Mouse (Mus musculus) hindbrain, embryonic 14.5 days (tissue): ENCODE data around the gene Rgcc. TPM values are rescaled to one million over a fixed set of nuclear protein-coding genes. Genes with fewer than 3 reads are reported as not detected.
A peak's percentile ranks its signal among the peaks of the same experiment; 100 is the strongest.

Source experiments
- ATAC-seq: fragments of 200-750 bp; cut with Nextera tagmentation; 2 replicates; pipeline ENCODE4 v1.8.0; 2017; ENCODE audit warnings: moderate number of reproducible peaks, mild to moderate bottlenecking, moderate TSS enrichment, moderate library complexity; ENCODE audit not compliant: low FRiP score
- DNase-seq: peaks from one replicate; pipeline ENCODE4 v3.0.0-alpha.2; 2015; ENCODE audit warnings: low spot score
- H3K27ac ChIP-seq: fragments of 300-500 bp; sonication (generic); 2 replicates; pipeline ENCODE4 v1.5.1; 2014; ENCODE audit warnings: mild to moderate bottlenecking, moderate library complexity
- H3K27me3 ChIP-seq: fragments of 300-500 bp; sonication (generic); 2 replicates; pipeline ENCODE4 v1.6.1; 2014; ENCODE audit warnings: mild to moderate bottlenecking, low read length, mixed read lengths; ENCODE audit not compliant: control insufficient read depth, insufficient read depth
- H3K36me3 ChIP-seq: fragments of 300-500 bp; sonication (generic); replicated peaks from 2 replicates; pipeline ENCODE4 v1.6.1; 2014; ENCODE audit not compliant: control insufficient read depth, insufficient read depth
- H3K4me1 ChIP-seq: fragments of 300-500 bp; sonication (generic); replicated peaks from 2 replicates; pipeline ENCODE4 v1.6.1; 2014; ENCODE audit warnings: antibody characterized with exemption, low read length, mixed read lengths; ENCODE audit not compliant: control insufficient read depth, insufficient read depth
- H3K4me2 ChIP-seq: fragments of 300-500 bp; sonication (generic); replicated peaks from 2 replicates; pipeline ENCODE4 v1.6.1; 2014; ENCODE audit warnings: mild to moderate bottlenecking, moderate library complexity
- H3K4me3 ChIP-seq: fragments of 300-500 bp; sonication (generic); replicated peaks from 2 replicates; pipeline ENCODE4 v1.5.1; 2014; ENCODE audit warnings: mild to moderate bottlenecking, low read length
- H3K9ac ChIP-seq: fragments of 300-500 bp; sonication (generic); 2 replicates; pipeline ENCODE4 v1.6.1; 2014
- H3K9me3 ChIP-seq: fragments of 300-500 bp; sonication (generic); 2 replicates; pipeline ENCODE4 v1.6.1; 2016; ENCODE audit warnings: low read length; ENCODE audit not compliant: control insufficient read depth
- WGBS: fragments of 180-500 bp; shearing (Covaris S2); extraction: QIAGEN DNeasy Blood & Tissue Kit; methylation state at CpG from one replicate; pipeline ENCODE4 v1.1.7; 2014; 5-methylcytosine and 5-hydroxymethylcytosine counted together
- polyA plus RNA-seq: library from polyadenylated mRNA; unstranded; fragments of >200 nt; fragmentation: Nextera tagmentation; extraction: Ambion mirVana; gene quantifications from 2 replicates; pipeline ENCODE4 v1.2.1, GENCODE M21; 2014

Rgcc gene
- polyA plus RNA-seq, 1 experiment from 2014 or later: 40.4 TPM

DNA sequence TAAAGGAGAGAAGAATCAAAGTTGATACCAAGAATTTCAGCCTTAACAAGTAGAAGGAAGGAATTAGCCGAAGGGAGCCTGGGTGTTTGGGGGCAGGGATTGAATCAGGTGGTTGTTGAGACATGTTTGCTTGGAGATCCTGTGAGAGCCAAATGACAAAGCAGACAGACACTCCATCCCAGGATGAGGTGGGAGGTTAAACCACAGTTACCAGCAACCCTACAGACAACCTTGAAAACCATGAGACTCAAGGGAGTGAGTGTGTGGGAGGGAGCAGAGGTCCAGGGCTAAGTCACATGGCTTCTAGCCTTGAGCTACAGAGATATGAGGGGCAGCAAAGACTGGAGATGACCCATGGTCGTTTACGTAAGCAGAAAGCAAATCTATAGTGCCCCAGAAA lies 38.1 kb downstream of the Rgcc start:
- no peak overlapping the region for H3K9ac ChIP-seq
- H3K4me1 ChIP-seq: no peaks in the 10 kb centered on the region
- H3K36me3 ChIP-seq: no peaks in the 10 kb centered on the region
- H3K4me3 ChIP-seq: no peak overlapping the region
- no peak overlapping the region for H3K4me2 ChIP-seq
- WGBS: 89% methylated on average over 3 of the region's 3 CpGs
- no peaks in the 10 kb centered on the region for H3K27me3 ChIP-seq
- no peak for DNase-seq
- ATAC-seq: no peak
- no peak overlapping the region for H3K27ac ChIP-seq
- no peaks in the 10 kb centered on the region for H3K9me3 ChIP-seq

DNA sequence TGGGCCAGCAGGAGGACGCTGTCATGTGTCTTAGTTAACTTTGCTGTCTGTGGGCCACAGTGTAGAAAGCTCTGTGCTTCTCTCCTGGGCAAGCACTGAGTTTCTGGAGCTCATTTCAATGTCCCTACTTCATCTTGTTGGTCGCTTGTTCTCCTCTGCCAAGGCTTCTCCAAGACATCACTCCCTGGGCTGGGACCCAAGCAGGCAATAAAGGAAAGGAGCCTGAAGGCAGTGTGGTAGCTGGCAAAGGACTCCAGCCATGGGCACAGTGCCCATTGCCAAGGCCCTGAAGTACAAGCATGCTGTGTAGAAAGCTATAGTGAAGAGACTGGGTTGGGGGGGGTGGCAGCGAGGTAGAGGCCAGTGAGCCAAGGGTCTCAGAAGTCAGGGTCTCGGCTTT lies 38.8 kb downstream of the Rgcc start:
- DNase-seq (no peak), ATAC-seq (peak; percentile 68; the same call in 1 of the 2 replicates)
- Histone ChIP-seq H3K4me3 (no peak overlapping the region), H3K4me1 (no peaks in the 10 kb centered on the region), H3K9me3 (no peaks in the 10 kb centered on the region), H3K27ac (no peak overlapping the region), H3K4me2 (no peak overlapping the region), H3K36me3 (no peaks in the 10 kb centered on the region), H3K9ac (no peak overlapping the region), H3K27me3 (no peaks in the 10 kb centered on the region)
- 80% methylated on average over 4 of the region's 4 CpGs for WGBS

GRCm38 (mm10) chr14:79259062-79259779 lies 42.2 kb downstream of the Rgcc start:
- Histone ChIP-seq H3K9ac (no peak overlapping the region), H3K36me3 (no peaks in the 10 kb centered on the region), H3K27me3 (no peaks in the 10 kb centered on the region), H3K4me3 (no peak overlapping the region), H3K4me2 (no peak overlapping the region), H3K4me1 (no peaks in the 10 kb centered on the region), H3K9me3 (no peaks in the 10 kb centered on the region), H3K27ac (no peak overlapping the region)
- DNase-seq (no peak), ATAC-seq (no peak)
- 86% methylated on average over 10 of the region's 10 CpGs for WGBS

GRCm38 (mm10) chr14:79256656-79257055 lies 44.8 kb downstream of the Rgcc start:
- no peak overlapping the region for H3K27ac ChIP-seq
- no peak overlapping the region for H3K4me2 ChIP-seq
- no peak for ATAC-seq
- H3K4me3 ChIP-seq: no peak overlapping the region
- WGBS: 92% methylated on average over 5 of the region's 5 CpGs
- DNase-seq: no peak
- H3K9ac ChIP-seq: no peak overlapping the region
- H3K36me3 ChIP-seq: no peaks in the 10 kb centered on the region
- no peaks in the 10 kb centered on the region for H3K4me1 ChIP-seq
- H3K27me3 ChIP-seq: no peaks in the 10 kb centered on the region
- H3K9me3 ChIP-seq: no peaks in the 10 kb centered on the region

DNA sequence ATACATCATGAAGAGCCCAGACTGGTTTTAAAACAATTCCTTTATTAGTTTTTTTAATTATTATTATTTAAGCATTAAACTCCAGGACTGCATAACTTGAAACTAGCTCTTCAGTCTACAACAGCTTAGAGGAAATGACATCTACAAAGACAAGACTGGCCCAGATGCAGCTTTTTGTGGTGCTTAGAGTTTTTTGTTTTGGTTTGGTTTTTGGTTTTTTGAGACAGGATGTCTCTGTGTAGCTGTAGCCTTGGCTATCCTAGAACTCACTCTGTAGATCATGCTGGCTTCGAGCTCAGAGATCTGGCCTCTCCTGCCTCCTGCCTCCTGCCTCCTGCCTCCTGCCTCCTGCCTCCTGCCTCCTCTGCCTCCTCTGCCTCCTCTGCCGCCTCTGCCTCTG lies 45.7 kb downstream of the Rgcc start:
- no peak overlapping the region for H3K9ac ChIP-seq
- H3K4me2 ChIP-seq: no peak overlapping the region
- H3K4me1 ChIP-seq: no peaks in the 10 kb centered on the region
- no peaks in the 10 kb centered on the region for H3K9me3 ChIP-seq
- no peak for DNase-seq
- WGBS: 81% methylated on average over 2 of the region's 2 CpGs
- no peak overlapping the region for H3K4me3 ChIP-seq
- ATAC-seq: no peak
- no peaks in the 10 kb centered on the region for H3K36me3 ChIP-seq
- no peaks in the 10 kb centered on the region for H3K27me3 ChIP-seq
- no peak overlapping the region for H3K27ac ChIP-seq

- H3K4me1 ChIP-seq: no peaks in the 10 kb centered on the region
- ATAC-seq: no peak
- H3K9me3 ChIP-seq: no peaks in the 10 kb centered on the region
- H3K4me2 ChIP-seq: no peak overlapping the region
- H3K36me3 ChIP-seq: no peaks in the 10 kb centered on the region
- no peaks in the 10 kb centered on the region for H3K27me3 ChIP-seq
- DNase-seq: no peak
- no peak overlapping the region for H3K9ac ChIP-seq
- WGBS: 76% methylated on average over 5 of the region's 5 CpGs
- no peak overlapping the region for H3K27ac ChIP-seq
- H3K4me3 ChIP-seq: no peak overlapping the region
Measured at GRCm38 (mm10) chr14:79251727-79252285, 49.6 kb downstream of the Rgcc start.

- H3K9me3 ChIP-seq: 0 out of 2 replicates have a peak, but pooled peaks cover 4% of the 10 kb centered on the region
- peak overlapping the region; percentile 58 for H3K27ac ChIP-seq
- no peak overlapping the region for H3K4me2 ChIP-seq
- H3K9ac ChIP-seq: no peak overlapping the region
- no peaks in the 10 kb centered on the region for H3K36me3 ChIP-seq
- DNase-seq (no peak), ATAC-seq (peak; percentile 60; the same call in 1 of the 2 replicates)
- 0 out of 2 replicates have a peak, but pooled peaks cover 5% of the 10 kb centered on the region for H3K4me1 ChIP-seq
- 54% methylated on average over 3 of the region's 3 CpGs for WGBS
- H3K4me3 ChIP-seq: no peak overlapping the region
- H3K27me3 ChIP-seq: no peaks in the 10 kb centered on the region
Measured at GRCm38 (mm10) chr14:79244571-79244970, 56.9 kb downstream of the Rgcc start.

DNA sequence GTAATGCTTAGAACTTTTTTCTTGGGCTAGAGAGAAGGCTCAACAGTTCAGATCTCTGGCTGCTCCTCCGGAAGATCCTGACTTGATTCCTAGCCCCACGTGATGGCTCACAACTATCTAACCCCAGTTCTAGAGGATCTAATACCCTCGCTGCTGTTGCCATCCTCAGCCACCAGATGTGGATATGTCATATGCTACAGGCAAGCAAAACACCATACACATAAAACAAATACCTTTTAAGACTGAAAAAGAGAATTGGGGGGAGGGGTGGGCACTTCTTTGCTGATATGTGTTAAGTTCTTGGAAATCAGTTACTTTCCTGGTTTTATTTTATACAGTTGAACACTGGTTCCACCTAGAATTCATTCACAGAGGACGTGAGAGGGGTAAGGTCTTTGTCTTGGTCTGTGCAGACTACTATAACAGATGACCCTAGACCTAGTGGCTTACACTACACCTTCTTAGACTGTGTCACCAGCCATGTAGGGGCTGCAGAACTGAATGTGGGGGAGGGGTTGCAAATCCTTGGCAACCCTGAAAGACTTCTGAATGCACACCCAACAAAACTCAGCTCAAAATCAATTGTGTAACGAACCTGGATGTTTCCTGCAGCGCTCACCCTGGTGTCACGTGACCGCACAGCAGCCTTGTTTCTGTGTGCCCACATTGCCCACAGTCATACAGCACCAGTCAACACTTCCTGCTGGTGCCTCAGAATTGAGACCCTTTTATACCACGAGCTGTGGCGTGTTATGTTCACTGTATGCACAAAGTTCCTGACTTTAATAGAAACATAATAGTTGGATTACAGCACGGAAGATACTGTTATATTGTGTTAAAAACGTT lies 58.2 kb downstream of the Rgcc start:
- ATAC-seq: no peak
- H3K36me3 ChIP-seq: no peaks in the 10 kb centered on the region
- no peak overlapping the region for H3K4me2 ChIP-seq
- 84% methylated on average over 12 of the region's 12 CpGs for WGBS
- no peak for DNase-seq
- H3K9me3 ChIP-seq: 0 out of 2 replicates have a peak, but pooled peaks cover 4% of the 10 kb centered on the region
- no peak overlapping the region for H3K9ac ChIP-seq
- H3K4me1 ChIP-seq: 0 out of 2 replicates have a peak, but pooled peaks cover 5% of the 10 kb centered on the region
- H3K4me3 ChIP-seq: no peak overlapping the region
- no peak overlapping the region for H3K27ac ChIP-seq
- H3K27me3 ChIP-seq: no peaks in the 10 kb centered on the region

GRCm38 (mm10) chr14:79242386-79242720 lies 59.1 kb downstream of the Rgcc start:
- Histone ChIP-seq H3K27ac (no peak overlapping the region), H3K9me3 (0 out of 2 replicates have a peak, but pooled peaks cover 4% of the 10 kb centered on the region), H3K4me2 (no peak overlapping the region), H3K9ac (no peak overlapping the region), H3K27me3 (no peaks in the 10 kb centered on the region), H3K4me3 (no peak overlapping the region), H3K4me1 (0 out of 2 replicates have a peak, but pooled peaks cover 5% of the 10 kb centered on the region), H3K36me3 (no peaks in the 10 kb centered on the region)
- ATAC-seq (no peak), DNase-seq (no peak)
